Mouse (Mus musculus) 3134 (cell line): ENCODE results near the gene Slitrk6.

Source experiments
- DNase-seq: peaks from one replicate; pipeline ENCODE4 v3.0.0-alpha.2; 2011; ENCODE audit warnings: low spot score; ENCODE audit not compliant: insufficient read length; ENCODE audit errors: extremely low read depth

Slitrk6 gene

GRCm38 (mm10) chr14:110754484-110755307 lies at the start of gene Slitrk6:
TSS of gene Slitrk6 (minus strand) at chr14:110755149.
- DNase-seq: no peak

GRCm38 (mm10) chr14:110777546-110777945 lies 22.6 kb upstream of the Slitrk6 start:
- no peak for DNase-seq

DNA sequence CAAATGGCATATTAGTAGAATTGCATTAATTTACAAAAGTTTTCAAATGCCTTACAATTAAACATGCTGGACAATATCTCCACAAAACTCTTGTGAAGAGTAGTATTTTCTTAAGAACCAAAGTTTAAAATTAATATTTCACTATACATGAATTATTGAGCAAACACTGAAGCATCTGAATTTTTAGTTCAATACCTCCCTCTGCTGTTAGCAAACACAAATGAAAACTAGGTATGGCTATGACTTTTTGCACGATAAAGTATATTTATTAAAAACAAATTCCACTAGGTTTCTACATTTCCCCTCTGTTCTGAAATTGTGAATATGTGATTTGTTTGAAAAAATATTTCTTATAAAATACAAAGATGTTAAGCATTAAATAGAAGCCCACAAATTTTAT lies 15.7 kb upstream of the Slitrk6 start:
- DNase-seq: no peak

DNA sequence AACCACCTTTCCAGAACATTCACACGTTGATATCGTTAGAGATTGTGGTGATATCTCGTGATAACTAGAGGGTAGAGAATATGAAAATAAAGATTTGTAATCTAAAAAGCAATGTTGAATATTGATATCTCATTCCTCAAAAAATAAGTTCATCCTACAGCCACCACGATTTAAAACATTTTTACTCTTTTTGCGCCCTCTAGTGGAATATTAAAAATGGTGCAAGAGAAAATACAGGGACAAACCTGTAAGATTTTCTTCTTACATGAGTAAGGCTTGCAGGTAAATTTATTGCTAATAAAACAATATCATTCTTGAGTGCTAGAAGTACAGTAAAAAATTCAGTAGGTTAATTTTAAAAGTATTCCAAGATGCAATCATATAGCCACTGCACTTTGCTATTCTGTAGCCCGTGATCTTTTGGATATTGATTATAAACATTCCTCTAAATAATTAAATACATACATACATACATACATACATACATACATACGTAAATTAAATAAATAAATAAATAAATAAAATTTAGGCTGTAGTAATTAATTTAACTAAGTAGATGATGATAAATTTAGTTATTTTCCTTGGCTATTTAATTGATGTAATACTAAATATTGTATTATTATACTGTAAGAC lies 7.8 kb upstream of the Slitrk6 start:
- DNase-seq: no peak

DNA sequence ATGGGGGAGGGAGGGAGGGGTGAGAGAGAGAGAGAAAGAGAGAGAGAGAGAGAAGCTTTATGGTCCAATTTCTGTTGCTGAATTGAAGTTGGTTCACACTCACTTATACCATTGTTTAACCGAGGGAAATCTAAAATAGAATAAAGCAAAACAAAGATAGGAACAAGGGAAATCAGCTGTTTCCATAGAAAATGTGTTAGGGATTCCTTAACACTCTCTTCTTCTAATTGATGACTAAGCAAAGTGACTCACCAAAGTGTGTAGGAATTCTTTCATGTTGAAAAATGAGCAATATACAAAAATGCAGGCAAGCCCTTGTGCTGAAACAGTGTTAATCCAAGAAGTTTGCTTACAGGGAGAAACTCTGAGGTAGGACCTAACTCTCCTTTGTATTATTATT lies 6.0 kb upstream of the Slitrk6 start:
- no peak for DNase-seq

DNA sequence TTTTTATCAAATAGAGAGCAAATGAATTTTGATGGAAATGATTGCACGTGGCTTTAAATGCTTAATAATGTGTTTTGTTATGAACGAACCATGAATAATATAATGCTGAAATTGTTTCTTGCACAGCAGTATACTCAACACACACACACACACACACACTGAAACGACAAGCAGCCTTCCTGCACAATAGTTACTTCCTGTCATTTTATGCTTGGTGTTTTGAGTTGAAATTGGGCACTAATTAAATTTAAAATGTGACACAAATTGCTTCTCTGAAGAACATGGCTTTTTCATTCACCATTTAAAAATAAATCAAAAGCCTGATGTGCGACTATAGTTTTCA lies 330 bp upstream of the Slitrk6 start:
- DNase-seq: no peak

DNA sequence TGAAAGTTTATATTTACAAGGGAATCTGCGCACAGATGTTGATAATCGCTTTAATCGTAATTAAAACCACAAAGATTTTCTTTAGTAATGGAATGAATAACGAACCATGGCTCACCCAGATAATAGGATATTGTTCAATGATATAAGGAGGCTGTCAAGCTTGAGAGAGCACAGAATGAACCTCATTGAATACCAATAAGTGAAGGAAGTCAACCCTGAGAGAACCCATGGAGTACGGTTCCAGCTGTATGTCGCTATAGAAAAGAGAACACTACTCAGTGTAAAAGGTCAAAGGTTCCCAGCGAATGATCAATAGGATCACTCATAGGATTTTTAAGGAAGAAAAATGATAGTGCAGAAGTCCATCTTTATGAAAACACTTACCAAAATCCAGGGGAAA lies 15.1 kb downstream of the Slitrk6 start:
- DNase-seq: no peak

DNA sequence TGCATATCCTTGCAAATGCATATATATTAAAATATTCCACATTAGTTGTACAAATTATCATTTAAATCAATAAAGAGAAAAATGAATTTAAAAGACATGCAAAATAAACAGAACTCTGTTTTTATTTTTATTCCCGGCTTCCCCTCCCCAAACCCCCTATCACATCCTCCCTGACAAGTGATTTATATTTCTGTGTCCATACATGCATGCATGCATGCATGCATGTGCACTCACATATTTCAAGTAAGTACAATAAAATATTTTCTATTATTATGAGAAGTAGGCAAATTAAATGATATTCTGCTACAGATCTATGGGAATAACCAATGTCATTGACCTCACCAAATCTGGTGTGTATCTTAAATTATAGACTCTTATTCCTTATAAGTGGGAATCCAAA lies 15.6 kb downstream of the Slitrk6 start:
- DNase-seq: no peak

- no peak for DNase-seq
Measured at GRCm38 (mm10) chr14:110728344-110728910, 26.5 kb downstream of the Slitrk6 start.

DNA sequence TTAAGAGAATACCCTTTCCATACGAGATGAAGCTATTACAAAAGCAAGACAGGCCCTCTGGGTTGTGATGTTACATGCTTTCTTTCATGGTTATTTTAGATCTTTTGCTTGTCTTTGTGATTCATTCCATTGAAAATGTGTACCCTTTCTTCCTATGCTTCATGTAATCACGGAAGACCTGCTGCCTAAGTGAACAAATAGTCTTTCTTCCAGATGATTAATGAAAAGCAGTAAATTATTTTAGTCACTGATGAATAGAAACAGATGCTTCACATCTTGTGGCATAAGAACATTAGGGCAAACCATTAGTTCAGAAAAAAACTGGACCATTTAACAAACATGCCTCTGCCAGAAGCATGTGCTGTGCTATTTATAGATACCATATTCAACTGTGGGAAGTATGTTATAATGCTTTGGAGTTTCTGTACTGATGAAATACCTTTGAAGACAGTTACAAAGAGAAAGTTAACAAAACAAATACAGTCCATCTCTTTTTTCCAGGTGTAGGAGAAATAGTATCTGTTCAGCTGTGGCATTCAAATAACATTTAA lies 30.8 kb downstream of the Slitrk6 start:
- DNase-seq: no peak
